Mouse (Mus musculus) intestine, embryonic 16.5 days (tissue): ENCODE results near the gene Ache. TPM values are rescaled to one million over a fixed set of nuclear protein-coding genes. Genes with fewer than 3 reads are reported as not detected.
A peak's percentile ranks its signal among the peaks of the same experiment; 100 is the strongest.

Source experiments
- ATAC-seq: fragments of 200-750 bp; cut with Nextera tagmentation; 2 replicates; pipeline ENCODE4 v1.8.0; 2017; ENCODE audit warnings: moderate TSS enrichment, moderate library complexity
- H3K27ac ChIP-seq: fragments of 300-500 bp; sonication (generic); 2 replicates; pipeline ENCODE4 v1.5.1; 2014; ENCODE audit warnings: mild to moderate bottlenecking, low read length
- H3K27me3 ChIP-seq: fragments of 300-500 bp; sonication (generic); replicated peaks from 2 replicates; pipeline ENCODE4 v1.6.1; 2014; ENCODE audit warnings: low read length, control low read depth, mixed read lengths; ENCODE audit not compliant: control insufficient read depth, insufficient read depth
- H3K36me3 ChIP-seq: fragments of 300-500 bp; sonication (generic); 2 replicates; pipeline ENCODE4 v1.6.1; 2014; ENCODE audit warnings: low read length, control low read depth; ENCODE audit not compliant: control insufficient read depth, insufficient read depth
- H3K4me1 ChIP-seq: fragments of 300-500 bp; sonication (generic); 2 replicates; pipeline ENCODE4 v1.6.1; 2014; ENCODE audit warnings: low read length, control low read depth, mixed read lengths; ENCODE audit not compliant: control insufficient read depth, insufficient read depth
- H3K4me2 ChIP-seq: fragments of 300-500 bp; sonication (generic); 2 replicates; pipeline ENCODE4 v1.6.1; 2014; ENCODE audit warnings: low read depth, low read length, control low read depth
- H3K4me3 ChIP-seq: fragments of 300-500 bp; sonication (generic); 2 replicates; pipeline ENCODE4 v1.5.1; 2014; ENCODE audit warnings: mild to moderate bottlenecking, low read length
- H3K9ac ChIP-seq: fragments of 300-500 bp; sonication (generic); 2 replicates; pipeline ENCODE4 v1.6.1; 2014; ENCODE audit warnings: low read depth, low read length
- H3K9me3 ChIP-seq: fragments of 300-500 bp; sonication (generic); 2 replicates; pipeline ENCODE4 v1.6.1; 2016; ENCODE audit warnings: low read length, control low read depth; ENCODE audit not compliant: control insufficient read depth
- WGBS: fragments of 180-500 bp; shearing (Covaris S2); extraction: QIAGEN DNeasy Blood & Tissue Kit; methylation state at CpG from one replicate; pipeline ENCODE4 v1.1.7; 2014; 5-methylcytosine and 5-hydroxymethylcytosine counted together
- microRNA-seq: library from miRNA; unstranded; fragments of <30 nt; microRNA quantifications from one replicate; pipeline ENCODE4, GENCODE M21; 2016
- polyA plus RNA-seq: library from polyadenylated mRNA; unstranded; fragments of >200 nt; fragmentation: Nextera tagmentation; extraction: Ambion mirVana; gene quantifications from 2 replicates; pipeline ENCODE4 v1.2.1, GENCODE M21; 2015

Gene Ache
- polyA plus RNA-seq, 1 experiment from 2014 or later, result 9.0 TPM

GRCm38 (mm10) chr5:137339290-137339979 is 52.1 kb downstream of the Ache start:
- peak; percentile 35 for ATAC-seq
- H3K4me3 ChIP-seq, result peak overlapping the region; percentile 47
- H3K4me1 ChIP-seq, result peaks cover 32% of the 10 kb centered on the region
- no peaks in the 10 kb centered on the region for H3K36me3 ChIP-seq
- peak overlapping the region; percentile 73 for H3K9ac ChIP-seq
- H3K27me3 ChIP-seq, result no peaks in the 10 kb centered on the region
- no peaks in the 10 kb centered on the region for H3K9me3 ChIP-seq
- peak overlapping the region; percentile 90 for H3K4me2 ChIP-seq
- 12% methylated on average over 22 of the region's 22 CpGs for WGBS
- H3K27ac ChIP-seq, result peak overlapping the region; percentile 90

- no peak overlapping the region for H3K4me2 ChIP-seq
- no peak for ATAC-seq
- no peak overlapping the region for H3K4me3 ChIP-seq
- H3K9ac ChIP-seq, result 0 out of 2 replicates have a peak overlapping the region, but pooled peaks have one; percentile 73
- H3K36me3 ChIP-seq, result no peaks in the 10 kb centered on the region
- no peaks in the 10 kb centered on the region for H3K9me3 ChIP-seq
- 79% methylated on average over 6 of the region's 6 CpGs for WGBS
- peaks cover 35% of the 10 kb centered on the region for H3K4me1 ChIP-seq
- peak overlapping the region; percentile 90 for H3K27ac ChIP-seq
- H3K27me3 ChIP-seq, result no peaks in the 10 kb centered on the region
Observed at GRCm38 (mm10) chr5:137340222-137340621, 52.9 kb downstream of the Ache start.

GRCm38 (mm10) chr5:137342407-137343012 is 55.2 kb downstream of the Ache start:
- Histone ChIP-seq H3K27me3 (no peaks in the 10 kb centered on the region), H3K9ac (no peak overlapping the region), H3K9me3 (no peaks in the 10 kb centered on the region), H3K4me2 (no peak overlapping the region), H3K4me3 (no peak overlapping the region), H3K4me1 (peaks cover 37% of the 10 kb centered on the region), H3K36me3 (no peaks in the 10 kb centered on the region), H3K27ac (no peak overlapping the region)
- no peak for ATAC-seq
- 44% methylated on average over 7 of the region's 7 CpGs for WGBS

- no peaks in the 10 kb centered on the region for H3K27me3 ChIP-seq
- ATAC-seq, result no peak
- 98% methylated on average over 5 of the region's 5 CpGs for WGBS
Observed at GRCm38 (mm10) chr5:137343412-137343811, 56.1 kb downstream of the Ache start.

GRCm38 (mm10) chr5:137343869-137344268 is 56.5 kb downstream of the Ache start:
- Histone ChIP-seq H3K27me3 (no peaks in the 10 kb centered on the region), H3K4me2 (no peak overlapping the region), H3K4me1 (peaks cover 46% of the 10 kb centered on the region), H3K27ac (peak overlapping the region; percentile 84), H3K36me3 (no peaks in the 10 kb centered on the region), H3K9ac (no peak overlapping the region), H3K4me3 (no peak overlapping the region), H3K9me3 (no peaks in the 10 kb centered on the region)
- ATAC-seq, result no peak

More at GRCm38 (mm10) chr5:137343412-137343811, 56.1 kb downstream of the Ache start:
- H3K36me3 ChIP-seq, result no peaks in the 10 kb centered on the region
- no peak overlapping the region for H3K4me3 ChIP-seq
- H3K27ac ChIP-seq, result no peak overlapping the region
- no peaks in the 10 kb centered on the region for H3K9me3 ChIP-seq
- H3K9ac ChIP-seq, result no peak overlapping the region
- peaks cover 42% of the 10 kb centered on the region for H3K4me1 ChIP-seq
- no peak overlapping the region for H3K4me2 ChIP-seq

Small RNA genes lying within 50 kb of the gene (microRNA-seq; reads per million reads assigned to microRNA genes)
- gene Mir7036, result 0.68 reads per million
- gene Mir8116, result not detected

Other genes starting within 250 kb of the Ache start
- gene Ap1s1, start 241.4 kb upstream of the Ache start, polyA plus RNA-seq, result 284 and 285 TPM in 2 replicates
- gene Serpine1, start 215.3 kb upstream of the Ache start, polyA plus RNA-seq, result 0.24 and 0.29 TPM in 2 replicates
- gene Trim56, start 171.3 kb upstream of the Ache start, polyA plus RNA-seq, result 5.5 and 6.5 TPM in 2 replicates
- 5.6 and 6.1 TPM in 2 replicates for gene Muc3, start 138.2 kb upstream of the Ache start, polyA plus RNA-seq
- gene Muc3a, start 75.1 kb upstream of the Ache start, polyA plus RNA-seq, result 25.3 and 31.7 TPM in 2 replicates
- gene Ufsp1, start 7.1 kb downstream of the Ache start, polyA plus RNA-seq, result 9.5 and 10.7 TPM in 2 replicates
- gene Srrt, start 20.2 kb downstream of the Ache start, polyA plus RNA-seq, result 106 and 113 TPM in 2 replicates
- gene Trip6, start 26.9 kb downstream of the Ache start, polyA plus RNA-seq, result 61.2 and 68.0 TPM in 2 replicates
- gene Slc12a9, start 46.1 kb downstream of the Ache start, polyA plus RNA-seq, result 14.7 and 15.7 TPM in 2 replicates
- gene Ephb4, start 62.6 kb downstream of the Ache start, polyA plus RNA-seq, result 29.9 and 31.2 TPM in 2 replicates
- 0.89 and 0.92 TPM in 2 replicates for gene Zan, start 189.5 kb downstream of the Ache start, polyA plus RNA-seq
- gene Pop7, start 215.0 kb downstream of the Ache start, polyA plus RNA-seq, result 58.6 and 62.1 TPM in 2 replicates
- 7.4 and 7.8 TPM in 2 replicates for gene Gigyf1, start 231.0 kb downstream of the Ache start, polyA plus RNA-seq
- 0.20 and 0.40 TPM in 2 replicates for gene Epo, start 245.7 kb downstream of the Ache start, polyA plus RNA-seq
- 354 and 363 TPM in 2 replicates for gene Gnb2, start 246.0 kb downstream of the Ache start, polyA plus RNA-seq